Mouse (Mus musculus): ENCODE measurements at regions not wholly inside any gene's neighbourhood (a gene's known extent, or its start where the extent isn't known, plus 50 kb on each side); places are given as distances from the start of the nearest gene placed in this dataset.

- WGBS = 39% methylated on average over 2 of the region's 2 CpGs
These were observed 99.1 kb downstream of the Gpr65 start for GRCm38 (mm10) chr12:98367583-98367982.

GRCm38 (mm10) chr12:98370771-98371170, 102.3 kb downstream of the Gpr65 start:
- Histone ChIP-seq H3K4me2 (ENCODE audit: low read depth, low read length) (no peak overlapping the region), H3K4me1 (replicated peaks; ENCODE audit: control insufficient read depth, insufficient read depth, low read length) (no peaks in the 10 kb centered on the region), H3K36me3 (ENCODE audit: control insufficient read depth, insufficient read depth, low read length) (no peaks in the 10 kb centered on the region), H3K4me3 (ENCODE audit: low read length) (no peak overlapping the region), H3K27ac (ENCODE audit: low read length) (no peak overlapping the region), H3K9ac (ENCODE audit: low read length) (no peak overlapping the region), H3K9me3 (ENCODE audit: control insufficient read depth, low read length) (no peaks in the 10 kb centered on the region), H3K27me3 (ENCODE audit: control insufficient read depth, insufficient read depth, low read depth, low read length) (no peaks in the 10 kb centered on the region)
- ATAC-seq (ENCODE audit: low read depth) = no peak
- WGBS = 59% methylated on average over 3 of the region's 3 CpGs

More at GRCm38 (mm10) chr12:98367583-98367982, 99.1 kb downstream of the Gpr65 start:
- Histone ChIP-seq H3K4me2 (ENCODE audit: low read depth, low read length) (no peak overlapping the region), H3K27ac (ENCODE audit: low read length) (no peak overlapping the region), H3K9me3 (ENCODE audit: control insufficient read depth, low read length) (no peaks in the 10 kb centered on the region), H3K4me1 (replicated peaks; ENCODE audit: control insufficient read depth, insufficient read depth, low read length) (no peaks in the 10 kb centered on the region), H3K9ac (ENCODE audit: low read length) (no peak overlapping the region), H3K36me3 (ENCODE audit: control insufficient read depth, insufficient read depth, low read length) (no peaks in the 10 kb centered on the region), H3K27me3 (ENCODE audit: control insufficient read depth, insufficient read depth, low read depth, low read length) (no peaks in the 10 kb centered on the region), H3K4me3 (ENCODE audit: low read length) (no peak overlapping the region)
- 0 out of 2 replicates have a peak, but pooled peaks have one; percentile 36 for ATAC-seq (ENCODE audit: low read depth)

DNA sequence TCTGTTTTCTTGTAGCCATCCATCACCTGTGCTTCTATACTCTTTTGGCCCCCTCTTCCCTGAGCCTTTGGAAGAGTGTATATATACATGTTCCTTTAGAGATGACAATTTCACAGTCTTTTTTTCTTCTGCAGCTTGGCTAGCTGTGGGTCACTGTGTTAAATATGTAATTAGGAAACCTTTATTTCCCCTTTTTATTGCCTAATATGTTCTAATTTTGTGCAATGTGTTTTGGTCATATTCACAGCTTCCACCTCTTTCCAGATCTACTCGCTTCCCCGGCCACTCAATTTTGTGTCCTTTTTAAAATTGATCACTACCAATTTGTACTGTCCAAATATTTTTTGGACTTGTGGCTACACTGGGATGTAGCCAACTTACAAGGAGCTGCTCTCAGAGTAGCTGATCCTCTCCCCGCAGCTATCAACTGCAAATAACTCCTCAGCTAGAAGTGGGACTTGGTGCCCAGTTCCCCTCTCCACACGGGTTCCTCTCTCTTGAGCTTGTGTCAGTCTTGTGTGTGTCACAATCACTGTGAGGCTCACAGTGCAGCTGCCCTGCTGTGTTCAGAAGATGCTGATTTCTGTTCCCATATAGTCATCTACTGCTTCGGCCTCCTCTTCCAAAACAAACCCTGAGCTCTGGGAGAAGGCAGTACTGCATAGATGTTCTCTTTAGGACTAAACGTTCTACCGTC, 106.9 kb downstream of the Gpr65 start:
- no peak overlapping the region for H3K4me2 ChIP-seq (ENCODE audit: low read depth, low read length)
- no peaks in the 10 kb centered on the region for H3K4me1 ChIP-seq (replicated peaks; ENCODE audit: control insufficient read depth, insufficient read depth, low read length)
- no peak overlapping the region for H3K27ac ChIP-seq (ENCODE audit: low read length)
- 85% methylated on average over 7 of the region's 7 CpGs for WGBS
- no peak overlapping the region for H3K4me3 ChIP-seq (ENCODE audit: low read length)
- H3K27me3 ChIP-seq (ENCODE audit: control insufficient read depth, insufficient read depth, low read depth, low read length) = no peaks in the 10 kb centered on the region
- H3K36me3 ChIP-seq (ENCODE audit: control insufficient read depth, insufficient read depth, low read length) = no peaks in the 10 kb centered on the region
- ATAC-seq (ENCODE audit: low read depth) = no peak
- no peak overlapping the region for H3K9ac ChIP-seq (ENCODE audit: low read length)
- H3K9me3 ChIP-seq (ENCODE audit: control insufficient read depth, low read length) = no peaks in the 10 kb centered on the region

Measured in lung, embryonic 16.5 days (tissue).